Mouse (Mus musculus) erythroid progenitor cell, adult 5-6 weeks (primary cell): Measurements from ENCODE around the gene M1ap. TPM values are rescaled to one million over a fixed set of nuclear protein-coding genes. Genes with fewer than 3 reads are reported as not detected.
A peak's percentile ranks its signal among the peaks of the same experiment; 100 is the strongest.

Experiments used
- ATAC-seq: replicated peaks from 2 replicates; pipeline ENCODE4 v1.8.0; 2016; ENCODE audit warnings: moderate number of reproducible peaks, mild to moderate bottlenecking, moderate TSS enrichment, inconsistent platforms; ENCODE audit not compliant: poor library complexity, low FRiP score, severe bottlenecking
- total RNA-seq, 2 experiments: library from RNA; stranded (forward) in 1 of 2; stranded (reverse) in 1 of 2; fragments of 150-400 nt in 1 of 2; fragments of 186-747, 209-891 nt in 1 of 2; gene quantifications; 2 replicates each; pipeline versions ENCODE4 v1.2.3 to v1.2.4; 2015 to 2017; ENCODE audit warnings: low replicate concordance in 2 of 2

The M1ap gene
- total RNA-seq, 2 experiments from 2014 or later, result 4.6 to 19.8 TPM

DNA sequence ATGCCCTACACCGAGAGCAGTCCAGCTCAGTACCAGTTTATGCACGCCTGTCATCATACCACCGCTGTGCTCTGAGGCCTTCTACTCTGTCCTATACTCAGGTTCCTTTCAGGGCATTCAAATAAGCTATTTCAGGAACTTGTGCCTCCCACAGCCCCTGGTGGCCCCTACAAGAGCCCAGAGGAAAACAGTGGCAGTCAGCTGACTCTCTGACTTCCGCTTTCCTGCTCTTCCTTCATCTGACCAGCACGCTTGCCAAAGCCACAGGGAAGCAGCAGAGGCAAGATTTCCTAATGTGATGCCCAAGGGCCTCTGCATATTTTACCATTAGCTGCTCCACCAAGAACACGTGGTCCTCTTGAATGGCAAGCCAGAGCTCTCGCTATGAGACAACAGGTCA is 58.2 kb downstream of the M1ap start:
- no peak for ATAC-seq

DNA sequence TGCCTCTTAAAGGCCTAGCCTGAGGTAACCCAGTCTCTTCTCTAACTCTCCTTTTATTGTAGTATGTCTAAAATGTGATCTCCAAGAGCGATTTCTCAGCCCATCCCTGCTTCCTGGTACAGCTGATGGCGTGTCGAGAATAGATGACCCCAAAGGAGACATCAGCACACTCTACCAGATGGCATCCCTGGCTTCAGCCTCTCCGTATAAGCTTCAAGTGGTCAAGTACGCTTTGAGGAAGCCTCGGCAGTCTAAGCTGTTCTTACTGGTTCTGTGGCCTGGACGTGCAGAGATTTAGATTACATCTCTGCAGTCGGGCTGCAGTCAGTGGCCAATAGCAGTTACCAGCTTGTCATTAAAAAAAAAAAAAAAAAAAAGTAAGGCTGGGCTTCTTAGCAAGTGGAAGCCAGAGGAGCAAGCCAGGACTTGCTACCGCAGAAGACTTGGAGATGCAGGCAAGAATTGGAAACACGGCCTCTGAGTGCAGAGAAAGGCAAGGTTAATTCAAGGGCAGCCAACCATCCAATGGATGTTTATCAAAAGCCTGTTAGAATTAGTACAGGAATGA is 58.8 kb downstream of the M1ap start:
- no peak for ATAC-seq

DNA sequence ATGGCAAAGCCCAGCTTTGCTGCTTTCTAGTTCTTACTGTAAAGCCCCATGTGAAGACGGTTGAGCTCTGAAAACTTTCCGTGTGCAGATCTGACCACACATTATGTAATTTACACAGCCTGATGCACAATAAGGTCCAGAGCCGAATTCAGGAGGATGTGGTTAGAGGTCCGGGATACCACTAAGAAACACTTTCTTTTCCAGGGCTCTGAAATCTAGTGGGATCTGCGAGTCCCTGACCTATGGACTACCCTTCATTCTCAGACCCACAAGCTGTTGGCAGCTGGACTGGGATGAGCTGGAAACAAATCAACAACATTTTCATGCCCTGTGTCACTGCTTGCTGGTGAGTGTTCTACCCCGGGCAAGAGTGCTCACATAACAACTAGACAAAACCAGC is 59.4 kb downstream of the M1ap start:
- no peak for ATAC-seq

DNA sequence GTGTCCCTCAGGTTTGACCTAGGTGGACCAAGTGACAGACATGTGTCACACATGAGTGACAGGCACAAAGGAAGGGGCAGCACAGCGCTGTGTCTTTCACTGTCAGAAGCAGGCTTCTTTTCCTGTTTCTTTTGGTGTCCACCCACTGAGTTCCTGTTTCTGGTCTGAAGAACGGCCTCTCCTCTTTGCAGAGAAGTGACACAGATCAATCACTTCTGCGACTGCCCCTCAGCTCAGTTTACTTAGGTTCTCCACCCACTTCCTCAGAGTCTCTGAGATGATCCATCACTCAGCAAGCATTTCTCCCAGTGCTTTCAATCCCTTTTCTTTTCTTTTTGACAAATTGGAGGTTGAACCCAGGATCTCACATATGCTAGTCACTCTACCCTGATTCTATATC is 62.0 kb downstream of the M1ap start:
- no peak for ATAC-seq

DNA sequence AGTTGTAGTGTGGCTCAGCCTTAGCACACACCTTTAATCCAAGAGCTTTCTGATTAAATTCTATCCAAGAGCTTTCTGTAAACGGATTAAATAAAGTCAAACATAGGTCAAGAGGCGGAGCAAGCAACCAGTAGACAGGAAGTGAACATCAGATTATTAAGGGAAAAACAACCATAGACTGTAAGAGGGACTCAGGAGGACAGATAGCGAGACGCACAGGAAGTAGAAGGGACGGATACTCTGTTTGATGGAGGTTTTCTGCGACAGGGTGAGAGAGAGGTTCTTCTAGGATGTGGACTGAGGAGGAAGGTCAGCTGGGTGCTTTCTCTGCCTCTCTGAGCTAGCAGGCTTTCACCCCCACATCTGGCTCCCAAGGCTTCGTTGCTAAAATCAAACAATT is 63.3 kb downstream of the M1ap start:
- peak; percentile 31; the same call in 1 of the 2 replicates for ATAC-seq

DNA sequence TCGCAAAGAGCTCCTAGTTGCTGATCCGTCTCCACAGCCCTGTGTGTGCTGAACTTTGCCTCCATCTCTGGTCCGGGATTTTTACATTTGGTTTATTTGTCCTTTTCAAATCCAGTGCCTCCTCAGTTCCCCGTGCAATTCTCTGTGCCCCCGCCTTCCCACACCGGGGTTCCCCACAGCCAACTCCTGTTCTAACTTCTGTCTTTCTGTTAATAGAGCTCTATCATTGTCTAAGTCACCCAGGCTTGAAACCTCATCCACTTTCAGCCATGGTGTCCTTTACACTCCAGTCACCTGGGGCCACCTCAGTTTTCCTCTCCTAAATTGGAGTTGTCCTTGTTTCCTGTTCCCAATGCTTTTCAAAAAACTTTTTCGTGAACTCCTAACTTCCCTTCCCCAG is 64.6 kb downstream of the M1ap start:
- no peak for ATAC-seq

DNA sequence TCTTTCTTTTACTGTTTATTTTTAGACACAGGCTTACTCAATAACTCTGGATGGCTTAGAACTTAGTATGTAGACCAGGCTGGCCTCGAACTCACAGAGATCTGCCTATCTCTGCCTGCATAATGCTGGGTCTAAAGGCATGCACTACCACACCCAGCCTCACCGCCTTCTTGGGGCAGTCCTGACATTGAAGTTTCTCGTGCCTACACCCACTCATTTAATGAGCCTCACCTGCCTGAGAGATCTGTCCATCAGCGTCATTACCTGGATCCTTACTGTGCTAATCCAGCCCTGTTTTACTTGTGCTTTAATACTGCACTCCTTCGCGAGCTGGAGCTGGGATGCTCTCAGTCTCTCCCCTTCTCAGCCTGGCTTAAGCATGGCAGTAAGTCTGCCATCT is 65.1 kb downstream of the M1ap start:
- ATAC-seq, result no peak

DNA sequence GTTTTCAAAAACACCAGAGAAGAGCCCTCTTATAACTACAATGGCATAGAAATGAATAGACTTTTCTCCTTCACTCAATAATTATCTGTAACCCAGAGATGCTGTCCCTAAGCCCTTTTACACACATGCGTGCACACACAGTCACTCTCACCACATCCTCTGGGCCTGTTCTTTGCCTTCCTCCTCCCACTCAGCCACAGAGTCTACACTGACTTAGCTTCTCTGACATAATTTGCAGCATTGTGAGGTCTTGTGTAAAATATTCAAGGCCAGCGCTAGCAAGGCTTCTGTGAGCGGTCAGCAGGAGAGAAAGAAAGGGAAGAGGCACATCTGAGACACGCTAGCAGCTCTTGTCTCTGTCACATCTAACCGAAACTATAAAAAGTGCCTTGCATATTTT is 66.7 kb downstream of the M1ap start:
- ATAC-seq, result no peak

DNA sequence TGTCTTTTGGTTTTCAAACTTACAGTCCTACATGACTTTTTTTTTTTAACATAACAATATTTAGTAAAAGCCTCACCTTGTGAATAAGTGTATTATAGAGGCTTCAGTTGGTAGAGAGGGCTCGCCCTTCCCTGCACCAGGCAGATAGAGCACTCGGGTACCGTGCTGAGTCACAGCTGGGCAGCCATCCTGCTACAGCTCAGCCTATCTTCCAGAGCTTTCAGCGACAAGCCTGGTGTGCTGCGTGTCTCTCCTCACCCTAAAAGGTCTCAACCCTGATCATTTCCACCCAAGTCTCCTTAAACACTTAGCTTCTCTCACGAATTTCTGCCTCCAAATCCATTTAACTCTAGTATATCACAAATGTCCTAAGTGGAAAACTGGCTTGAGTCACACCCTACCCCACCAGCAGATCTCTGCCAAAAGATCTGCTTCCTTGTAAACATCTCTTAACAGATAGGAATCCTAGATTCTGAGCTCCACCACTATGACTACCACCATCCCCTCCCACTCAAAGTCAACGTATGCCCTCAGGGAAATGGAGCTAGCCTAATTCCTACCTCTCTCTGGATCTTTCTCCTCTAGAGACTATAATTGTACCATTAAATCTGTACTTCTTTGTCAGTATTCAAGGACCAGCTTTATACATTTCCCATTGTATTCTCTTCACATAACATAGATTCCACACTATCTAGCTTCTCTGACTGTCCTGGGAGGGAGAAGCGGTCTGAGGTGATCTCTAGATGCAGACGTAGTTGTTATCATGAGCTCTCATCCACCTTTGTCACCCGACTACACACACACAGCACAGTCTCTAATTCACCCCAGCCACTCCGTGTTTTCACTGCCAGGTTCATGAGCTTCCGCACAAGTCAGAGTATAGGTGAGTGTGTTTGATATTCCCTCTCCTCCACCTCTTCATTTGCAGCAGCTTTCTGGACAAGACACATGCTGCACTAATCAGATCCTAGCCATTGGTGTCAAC is 68.1 kb downstream of the M1ap start:
- ATAC-seq, result peak; percentile 82

DNA sequence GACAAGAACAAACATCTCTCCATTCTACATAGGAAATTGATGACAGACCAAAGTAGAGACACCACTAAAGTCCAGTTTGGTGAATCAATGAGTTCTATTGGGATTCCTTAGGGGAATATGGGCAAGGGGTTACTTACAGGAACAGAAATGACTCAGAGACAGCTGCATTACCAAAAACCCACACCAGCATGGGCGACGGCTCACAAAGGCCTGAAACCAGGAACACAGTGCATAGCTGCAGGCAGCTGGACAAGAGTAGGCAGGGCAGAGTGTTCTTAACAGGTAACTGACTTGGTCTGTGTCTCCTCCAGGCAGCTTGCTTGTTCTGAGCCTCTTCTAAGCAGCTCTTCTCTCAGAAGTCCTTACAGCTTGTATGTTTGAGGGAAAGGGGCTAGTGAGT is 69.0 kb downstream of the M1ap start:
- ATAC-seq, result no peak

DNA sequence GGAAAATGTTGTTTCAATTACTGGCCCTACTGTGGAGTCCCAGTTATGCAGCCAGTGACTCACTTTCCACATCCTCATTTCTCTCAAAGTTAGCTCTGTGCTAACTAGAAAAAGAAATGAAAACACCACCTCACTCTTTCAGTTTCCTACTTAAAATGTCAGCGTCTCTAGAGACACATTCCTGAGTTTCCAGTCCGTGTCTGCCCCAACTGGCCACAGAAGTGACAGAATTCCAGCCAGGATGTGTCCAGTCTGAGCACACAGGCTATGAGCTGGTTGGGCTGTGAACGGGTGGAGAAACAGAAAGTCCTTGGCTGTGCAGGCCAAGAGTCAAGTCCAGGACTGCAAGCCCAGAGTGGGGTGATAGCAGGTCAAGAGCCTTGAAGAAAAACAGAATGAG is 70.5 kb downstream of the M1ap start:
- ATAC-seq, result no peak

DNA sequence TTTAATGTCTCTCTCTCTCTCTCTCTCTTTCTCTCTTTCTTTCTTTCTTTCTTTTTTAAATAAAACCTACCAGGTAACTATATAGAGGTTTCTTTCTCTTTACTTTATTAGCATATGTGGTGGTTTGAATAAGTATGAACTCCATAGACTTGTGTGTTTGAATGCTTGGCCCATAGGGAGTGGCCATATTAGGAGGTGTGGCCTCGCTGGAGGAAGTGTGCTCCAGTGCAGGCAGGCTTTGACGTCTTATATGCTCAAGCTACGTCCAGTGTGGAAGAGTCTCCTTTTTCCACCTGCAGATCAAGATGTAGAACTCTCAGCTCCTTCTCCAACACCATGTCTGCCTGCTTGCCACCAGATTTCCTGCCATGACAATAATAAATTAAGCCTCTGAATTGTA is 72.3 kb downstream of the M1ap start:
- ATAC-seq, result no peak

DNA sequence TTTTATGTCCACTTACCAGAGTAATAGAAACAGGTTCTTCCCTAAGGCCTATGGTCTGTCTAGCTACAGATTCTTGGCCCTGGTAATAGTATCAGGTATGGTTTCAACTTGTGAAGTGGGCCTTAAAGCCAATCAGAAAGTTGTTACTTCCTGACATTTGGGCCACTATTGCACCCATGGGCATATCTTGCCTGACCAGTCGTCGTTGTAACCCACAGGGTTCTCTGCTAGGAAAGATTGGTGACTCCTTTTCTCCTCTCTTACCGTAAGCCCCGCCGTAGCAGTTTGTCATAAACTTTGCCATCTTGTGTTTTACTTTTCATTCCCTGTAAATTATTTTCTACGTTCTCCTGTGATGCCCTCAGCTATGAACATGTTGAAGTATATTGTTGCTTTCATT is 73.4 kb downstream of the M1ap start:
- peak; percentile 64 for ATAC-seq

DNA sequence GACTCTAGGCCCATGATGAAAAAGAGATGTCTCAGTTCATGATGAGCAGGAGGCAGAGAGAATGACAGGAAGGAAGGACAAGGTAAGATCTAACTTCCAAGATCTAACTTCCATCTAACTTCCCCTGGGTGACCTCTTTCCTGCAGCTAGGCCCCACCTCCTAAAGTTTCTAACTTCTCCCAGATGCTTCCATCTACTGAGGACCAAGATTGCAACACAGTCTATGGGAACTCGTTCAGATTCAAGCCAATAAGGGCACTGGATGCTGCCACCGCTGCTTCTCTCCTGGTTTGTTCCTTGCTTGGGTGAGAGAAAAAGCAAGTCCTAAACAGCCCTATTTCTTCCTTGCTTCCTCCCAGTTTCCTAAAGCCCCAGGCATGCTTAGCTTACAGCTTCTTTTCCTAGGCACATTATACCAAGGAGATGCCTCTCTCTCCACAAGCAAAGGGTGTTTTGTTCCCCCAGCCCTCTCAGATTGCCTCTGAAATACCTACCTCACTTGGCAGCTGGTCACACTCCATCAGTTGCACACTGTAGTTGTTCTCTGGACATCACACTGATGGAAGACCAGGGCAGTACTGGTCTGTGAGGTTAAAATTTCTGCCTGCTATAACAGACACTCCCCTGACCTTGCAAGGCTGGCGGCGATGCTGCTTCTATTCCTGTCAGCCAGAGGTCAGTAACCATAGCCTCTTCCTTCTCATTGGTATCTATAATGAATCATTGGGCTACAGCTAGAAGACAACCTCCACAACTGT is 74.3 kb downstream of the M1ap start:
- ATAC-seq, result no peak

DNA sequence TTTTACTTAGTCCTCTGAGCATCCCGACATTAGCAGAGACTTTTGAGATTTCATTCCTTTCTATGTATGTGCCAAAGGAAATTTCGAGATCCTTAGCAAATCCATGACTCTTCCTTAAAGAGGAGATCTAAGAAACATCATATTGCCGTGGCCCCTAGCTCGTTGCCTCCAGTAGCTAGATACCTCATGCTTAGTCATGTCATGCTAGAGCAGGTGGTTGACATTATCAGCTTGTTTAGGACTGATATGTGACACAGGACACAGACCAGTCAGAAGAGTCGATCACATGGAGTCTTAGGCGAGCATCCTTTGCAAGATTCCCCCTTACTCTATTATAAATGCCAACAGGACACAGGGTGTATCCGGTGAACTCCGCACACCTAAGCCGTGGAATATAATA is 76.3 kb downstream of the M1ap start:
- peak; percentile 53; the same call in 1 of the 2 replicates for ATAC-seq

DNA sequence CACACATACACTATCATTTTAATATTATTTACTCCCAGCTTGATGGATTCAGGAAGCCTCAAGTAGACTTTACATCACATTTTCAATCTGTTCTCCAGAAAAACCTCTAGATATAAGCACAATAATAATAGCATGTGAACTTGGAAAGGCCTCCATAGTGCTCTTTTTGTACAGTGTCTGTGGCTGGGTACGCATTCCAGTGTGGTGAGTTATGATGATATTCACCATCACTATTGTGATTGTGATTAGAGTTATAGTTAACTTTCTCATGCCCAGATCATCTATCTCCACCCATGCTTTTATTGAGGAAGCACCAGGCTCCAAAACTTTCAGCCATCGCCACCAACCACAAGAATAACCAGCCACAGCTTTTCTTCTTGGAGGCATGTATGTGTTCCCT is 77.1 kb downstream of the M1ap start:
- no peak for ATAC-seq

DNA sequence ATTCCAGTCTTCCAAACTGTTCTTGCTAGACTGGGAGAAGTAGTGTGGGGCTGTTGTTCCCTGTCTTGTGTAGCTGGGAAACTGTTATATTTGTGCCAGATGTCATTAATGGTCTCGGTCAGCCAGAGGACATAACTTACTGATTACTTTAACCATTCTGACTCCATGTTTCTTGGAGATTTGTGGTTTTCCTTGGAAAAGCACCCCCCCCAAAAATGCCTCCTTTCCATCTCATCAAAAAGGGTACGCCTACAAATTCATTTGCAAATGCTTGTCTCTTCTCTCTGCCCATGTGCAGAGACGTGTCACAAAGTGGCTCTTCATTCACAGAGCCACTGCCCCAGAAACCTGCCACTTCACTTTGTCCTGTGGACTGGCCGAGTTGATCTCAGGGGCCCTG is 77.7 kb downstream of the M1ap start:
- ATAC-seq, result no peak

DNA sequence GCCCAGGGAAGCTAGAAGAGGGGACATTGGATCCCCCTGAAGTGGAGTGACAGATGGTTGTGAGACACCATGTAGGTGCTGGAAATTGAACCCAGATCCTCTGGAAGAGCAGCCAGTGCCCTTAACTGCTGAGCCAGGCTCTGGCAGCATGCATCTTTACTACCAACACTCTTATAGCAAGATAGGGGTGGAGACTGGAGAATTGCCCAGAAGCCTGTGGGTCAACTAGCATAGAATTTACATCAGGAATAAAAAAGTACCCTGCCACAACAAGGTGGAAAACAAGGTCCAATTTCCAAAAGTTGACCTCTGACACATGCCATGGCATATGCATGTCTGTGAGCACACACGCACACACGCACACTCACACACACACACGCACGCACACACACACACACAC is 78.5 kb downstream of the M1ap start:
- no peak for ATAC-seq

DNA sequence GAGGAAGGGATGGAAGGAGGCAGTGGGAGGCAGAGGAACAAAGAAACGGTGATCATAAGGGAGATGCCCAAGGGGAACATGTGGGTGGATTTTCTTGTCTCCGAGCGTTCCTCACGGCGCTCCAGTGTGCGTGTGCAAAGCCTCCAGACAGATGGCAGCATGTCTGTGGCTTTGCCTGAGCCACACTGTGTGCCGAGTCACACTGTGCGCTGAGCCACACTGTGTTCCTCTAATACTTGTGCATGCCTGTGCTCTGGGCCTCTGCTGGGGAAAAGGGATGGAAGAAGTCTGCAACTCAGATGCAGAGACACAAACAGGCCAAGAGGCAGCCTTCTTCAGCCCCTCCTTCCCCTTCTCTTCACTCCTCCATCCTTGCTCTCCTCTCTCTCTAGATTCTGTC is 80.6 kb downstream of the M1ap start:
- no peak for ATAC-seq

DNA sequence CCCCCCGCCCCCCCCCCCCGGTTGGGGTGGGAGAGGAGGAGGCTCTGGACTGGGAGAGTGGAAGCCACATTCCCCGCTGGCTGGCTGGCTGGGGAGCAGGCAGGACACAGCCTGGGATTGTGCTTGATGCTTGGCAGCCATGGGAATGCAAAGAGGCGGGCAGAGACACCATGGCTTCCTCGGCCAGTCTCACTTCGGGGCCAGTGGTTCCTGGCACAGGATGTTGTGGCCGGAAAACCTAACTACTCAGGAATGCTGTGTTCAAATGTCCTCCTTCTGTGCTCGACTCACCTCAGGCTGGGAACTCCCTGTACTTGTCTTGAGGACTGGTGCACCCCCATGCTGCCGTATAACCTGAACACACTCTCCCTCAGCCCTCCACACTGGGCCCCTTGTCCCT is 81.0 kb downstream of the M1ap start:
- no peak for ATAC-seq

DNA sequence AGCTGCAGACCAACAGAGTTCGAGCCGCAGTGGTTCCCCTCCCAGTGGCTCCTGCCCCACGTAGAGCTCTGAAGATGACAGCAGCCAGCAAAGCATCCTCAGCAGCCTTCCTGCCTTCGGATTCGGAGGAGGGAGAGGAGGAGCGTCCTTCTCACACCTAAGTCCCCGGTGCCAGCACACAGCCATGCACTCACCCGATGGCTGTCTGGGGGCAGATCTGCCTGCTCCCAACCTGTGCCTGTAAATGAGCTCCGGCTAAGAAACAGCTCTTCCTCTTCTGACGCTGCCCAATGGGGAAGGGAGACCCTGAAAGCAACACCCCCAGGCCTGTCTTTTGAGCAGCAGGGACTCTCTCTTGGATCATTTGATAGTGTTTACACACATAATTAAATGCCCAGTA is 83.1 kb downstream of the M1ap start:
- ATAC-seq, result no peak
